Mouse (Mus musculus) neural tube, embryonic 15.5 days (tissue): ENCODE results near the gene Ostm1. TPM values are rescaled to one million over a fixed set of nuclear protein-coding genes. Genes with fewer than 3 reads are reported as not detected.
A peak's percentile ranks its signal among the peaks of the same experiment; 100 is the strongest.

Experiments
- ATAC-seq: fragments of 200-750 bp; cut with Nextera tagmentation; 2 replicates; pipeline ENCODE4 v1.8.0; 2017; ENCODE audit warnings: mild to moderate bottlenecking, moderate TSS enrichment, moderate library complexity; ENCODE audit not compliant: low FRiP score
- H3K27ac ChIP-seq: fragments of 300-500 bp; sonication (generic); replicated peaks from 2 replicates; pipeline ENCODE4 v1.5.1; 2015; ENCODE audit warnings: mild to moderate bottlenecking, inconsistent platforms
- H3K27me3 ChIP-seq: fragments of 300-500 bp; sonication (generic); replicated peaks from 2 replicates; pipeline ENCODE4 v1.6.1; 2015; ENCODE audit warnings: inconsistent platforms
- H3K36me3 ChIP-seq: fragments of 300-500 bp; sonication (generic); 2 replicates; pipeline ENCODE4 v1.6.1; 2015; ENCODE audit warnings: inconsistent platforms
- H3K4me1 ChIP-seq: fragments of 300-500 bp; sonication (generic); 2 replicates; pipeline ENCODE4 v1.6.1; 2015; ENCODE audit warnings: inconsistent platforms
- H3K4me2 ChIP-seq: fragments of 300-500 bp; sonication (generic); 2 replicates; pipeline ENCODE4 v1.6.1; 2015; ENCODE audit warnings: inconsistent platforms, mild to moderate bottlenecking, moderate library complexity
- H3K4me3 ChIP-seq: fragments of 300-500 bp; sonication (generic); replicated peaks from 2 replicates; pipeline ENCODE4 v1.5.1; 2015; ENCODE audit warnings: mild to moderate bottlenecking, inconsistent platforms
- H3K9ac ChIP-seq: fragments of 300-500 bp; sonication (generic); replicated peaks from 2 replicates; pipeline ENCODE4 v1.6.1; 2015; ENCODE audit warnings: mild to moderate bottlenecking, inconsistent platforms
- H3K9me3 ChIP-seq: fragments of 300-500 bp; sonication (generic); replicated peaks from 2 replicates; pipeline ENCODE4 v1.6.1; 2016; ENCODE audit warnings: inconsistent platforms
- WGBS: fragments of 180-500 bp; shearing (Covaris S2); methylation state at CpG from one replicate; pipeline ENCODE4 v1.1.7; 2015; ENCODE audit warnings: mixed read lengths; 5-methylcytosine and 5-hydroxymethylcytosine counted together
- polyA plus RNA-seq: library from polyadenylated mRNA; unstranded; fragments of >200 nt; fragmentation: Nextera tagmentation; extraction: Ambion mirVana; gene quantifications from 2 replicates; pipeline ENCODE4 v1.2.1, GENCODE M21; 2015

The Ostm1 gene
- polyA plus RNA-seq, 1 experiment from 2014 or later: 36.1 TPM

- Histone ChIP-seq H3K9ac (no peak overlapping the region), H3K4me1 (no peaks in the 10 kb centered on the region), H3K36me3 (no peaks in the 10 kb centered on the region), H3K9me3 (0 out of 2 replicates have a peak, but pooled peaks cover 3% of the 10 kb centered on the region), H3K27ac (no peak overlapping the region), H3K4me2 (no peak overlapping the region), H3K27me3 (peaks cover 55% of the 10 kb centered on the region), H3K4me3 (no peak overlapping the region)
- no peak for ATAC-seq
- WGBS: 65% methylated on average over 2 of the region's 2 CpGs
Measured at GRCm38 (mm10) chr10:42604874-42605273, 21.3 kb downstream of the Ostm1 start.

DNA sequence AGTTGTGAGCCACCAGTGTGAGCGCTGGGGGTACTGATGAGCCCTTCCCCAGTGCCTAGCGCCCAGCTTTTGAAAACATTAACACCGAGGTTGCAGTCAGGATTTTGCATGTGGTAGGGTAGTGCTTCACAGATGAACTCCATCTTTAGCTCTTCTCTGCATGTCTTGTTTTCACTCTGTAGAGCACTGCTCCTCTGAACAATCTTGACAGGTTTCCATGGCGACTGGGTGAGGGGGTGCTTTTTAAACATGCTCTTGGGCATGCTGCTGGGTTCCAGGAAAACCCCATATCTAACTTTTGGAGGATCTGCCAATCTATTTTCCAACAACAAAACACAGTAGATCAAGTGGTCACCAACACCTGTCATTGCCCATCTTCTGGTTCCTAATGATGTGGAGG, 23.1 kb downstream of the Ostm1 start:
- H3K4me1 ChIP-seq: no peaks in the 10 kb centered on the region
- 72% methylated on average over 4 of the region's 4 CpGs for WGBS
- no peak for ATAC-seq
- no peak overlapping the region for H3K9ac ChIP-seq
- peaks cover 59% of the 10 kb centered on the region for H3K27me3 ChIP-seq
- H3K9me3 ChIP-seq: 0 out of 2 replicates have a peak, but pooled peaks cover 3% of the 10 kb centered on the region
- no peaks in the 10 kb centered on the region for H3K36me3 ChIP-seq
- H3K4me2 ChIP-seq: no peak overlapping the region
- H3K27ac ChIP-seq: no peak overlapping the region
- H3K4me3 ChIP-seq: no peak overlapping the region

DNA sequence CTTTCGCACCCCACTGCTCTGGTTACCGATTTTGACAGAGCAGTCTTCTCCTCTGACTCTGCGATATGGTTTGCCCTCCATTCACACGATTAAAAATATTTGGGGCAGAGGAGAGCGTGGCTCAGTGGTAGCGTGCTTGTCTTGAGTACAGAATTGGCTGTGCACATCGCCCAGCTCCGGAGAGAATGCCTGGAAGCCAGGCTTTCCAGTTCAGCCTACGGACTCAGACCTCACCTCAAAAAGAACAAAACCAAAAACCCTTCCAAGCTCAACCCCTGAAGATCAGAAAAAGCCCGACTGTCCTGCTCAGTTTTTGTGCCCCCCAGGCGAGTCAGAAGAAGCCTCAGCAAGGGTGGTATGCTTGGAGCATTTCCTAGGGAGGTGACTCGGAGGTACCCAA, 29.5 kb downstream of the Ostm1 start:
- peaks cover 7% of the 10 kb centered on the region for H3K4me1 ChIP-seq
- H3K9ac ChIP-seq: no peak overlapping the region
- no peak overlapping the region for H3K4me3 ChIP-seq
- no peak overlapping the region for H3K27ac ChIP-seq
- H3K4me2 ChIP-seq: no peak overlapping the region
- H3K27me3 ChIP-seq: peaks cover 85% of the 10 kb centered on the region
- 8% methylated on average over 12 of the region's 12 CpGs for WGBS
- H3K36me3 ChIP-seq: no peaks in the 10 kb centered on the region
- H3K9me3 ChIP-seq: no peaks in the 10 kb centered on the region
- ATAC-seq: no peak

- Histone ChIP-seq H3K4me1 (peaks cover 7% of the 10 kb centered on the region), H3K27me3 (peaks cover 85% of the 10 kb centered on the region), H3K9ac (no peak overlapping the region), H3K4me3 (peak overlapping the region; percentile 14), H3K27ac (no peak overlapping the region), H3K9me3 (no peaks in the 10 kb centered on the region), H3K36me3 (no peaks in the 10 kb centered on the region), H3K4me2 (peak overlapping the region; percentile 55)
- no peak for ATAC-seq
- WGBS: under 1% methylated on average over 40 of the region's 40 CpGs
Measured at GRCm38 (mm10) chr10:42613639-42614381, 30.2 kb downstream of the Ostm1 start.

- Histone ChIP-seq H3K36me3 (no peaks in the 10 kb centered on the region), H3K4me3 (no peak overlapping the region), H3K27me3 (peaks cover 87% of the 10 kb centered on the region), H3K4me1 (peaks cover 7% of the 10 kb centered on the region), H3K9ac (no peak overlapping the region), H3K9me3 (no peaks in the 10 kb centered on the region), H3K4me2 (no peak overlapping the region), H3K27ac (no peak overlapping the region)
- 11% methylated on average over 9 of the region's 9 CpGs for WGBS
- ATAC-seq: no peak
Measured at GRCm38 (mm10) chr10:42614766-42615165, 31.1 kb downstream of the Ostm1 start.

DNA sequence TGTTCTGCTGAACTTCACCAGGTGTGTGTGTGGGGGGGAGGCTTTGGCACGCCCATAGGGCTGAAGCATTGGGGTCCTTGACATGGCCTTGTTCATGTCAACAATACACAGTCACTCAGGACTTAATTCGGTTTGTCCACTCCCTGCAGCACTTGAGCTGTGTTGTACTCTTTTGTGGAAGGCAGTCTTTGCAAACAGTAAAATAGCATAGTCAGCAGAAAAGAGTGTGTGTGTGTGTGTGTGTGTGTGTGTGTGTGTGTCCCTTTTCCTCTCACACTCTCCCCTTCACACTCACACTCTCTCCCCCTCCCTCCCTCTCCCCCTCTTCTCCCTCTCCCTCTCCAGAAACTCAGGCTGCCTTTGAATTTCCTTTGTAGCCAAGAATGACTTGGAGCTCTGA, 34.7 kb downstream of the Ostm1 start:
- H3K4me1 ChIP-seq: peaks cover 7% of the 10 kb centered on the region
- H3K27ac ChIP-seq: no peak overlapping the region
- no peak overlapping the region for H3K4me3 ChIP-seq
- no peaks in the 10 kb centered on the region for H3K36me3 ChIP-seq
- H3K4me2 ChIP-seq: no peak overlapping the region
- H3K9me3 ChIP-seq: no peaks in the 10 kb centered on the region
- no peak for ATAC-seq
- 44% methylated on average over 2 of the region's 2 CpGs for WGBS
- peaks cover 92% of the 10 kb centered on the region for H3K27me3 ChIP-seq
- H3K9ac ChIP-seq: no peak overlapping the region

DNA sequence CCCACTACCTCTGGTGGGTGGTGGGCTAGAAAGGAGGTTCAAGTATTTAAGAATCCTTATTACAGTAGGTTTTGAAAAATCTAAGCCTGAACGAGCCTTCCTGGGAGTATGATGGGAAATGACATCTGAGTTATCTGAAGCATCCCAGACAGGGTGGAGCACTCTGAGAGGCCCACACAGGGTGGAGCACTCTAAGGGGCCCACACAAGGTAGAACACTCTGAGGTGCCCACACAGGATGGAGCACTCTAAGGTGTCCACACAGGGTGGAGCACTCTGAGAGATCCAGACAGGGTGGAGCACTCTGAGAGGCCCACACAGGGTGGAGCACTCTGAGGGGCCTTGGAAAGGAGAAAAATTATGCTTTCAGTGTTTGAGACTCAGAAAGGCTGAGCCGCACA, 42.3 kb downstream of the Ostm1 start:
- no peak overlapping the region for H3K4me3 ChIP-seq
- no peak overlapping the region for H3K4me2 ChIP-seq
- no peaks in the 10 kb centered on the region for H3K4me1 ChIP-seq
- H3K27me3 ChIP-seq: peaks cover 97% of the 10 kb centered on the region
- H3K36me3 ChIP-seq: no peaks in the 10 kb centered on the region
- ATAC-seq: no peak
- WGBS: 87% methylated on average over 2 of the region's 2 CpGs
- H3K9me3 ChIP-seq: no peaks in the 10 kb centered on the region
- no peak overlapping the region for H3K27ac ChIP-seq
- H3K9ac ChIP-seq: no peak overlapping the region

DNA sequence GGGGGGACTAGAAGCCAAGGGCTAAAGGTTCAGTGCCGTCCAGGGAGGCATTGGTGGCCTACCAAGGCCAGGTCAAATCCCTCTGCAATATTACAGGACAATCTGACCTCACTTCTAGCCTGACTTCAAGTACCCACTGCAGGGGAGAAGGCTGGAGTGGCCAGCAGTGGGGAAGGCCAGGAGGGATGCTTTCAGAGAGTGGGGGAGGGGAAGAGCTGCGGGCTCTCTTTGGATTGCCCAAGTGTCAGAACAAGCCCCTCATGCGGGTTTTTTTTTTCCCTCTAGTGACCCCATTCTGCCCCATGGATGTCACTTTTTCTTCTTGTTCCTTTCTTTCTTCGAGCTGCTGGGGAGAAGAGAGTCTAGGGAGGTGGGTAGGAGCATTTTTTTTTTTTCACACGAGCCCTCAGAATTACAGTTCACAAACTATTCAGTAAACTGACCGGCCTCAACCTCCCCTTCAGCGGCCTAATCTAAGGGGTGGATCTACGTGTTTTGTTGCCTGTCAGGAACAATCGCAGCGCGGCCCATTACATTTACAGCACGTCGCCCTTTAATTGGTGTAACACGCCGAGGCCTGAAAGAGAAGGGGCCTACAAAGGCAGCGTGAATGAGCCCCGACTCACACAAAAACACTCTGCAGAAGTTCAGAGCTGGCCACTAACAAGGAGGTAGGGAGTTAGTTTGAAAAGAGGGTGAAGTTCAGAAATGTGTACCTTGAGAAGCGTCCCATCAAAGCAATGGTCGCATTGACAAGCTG, 47.2 kb downstream of the Ostm1 start:
- no peaks in the 10 kb centered on the region for H3K36me3 ChIP-seq
- peaks cover 26% of the 10 kb centered on the region for H3K4me1 ChIP-seq
- ATAC-seq: no peak
- H3K9ac ChIP-seq: no peak overlapping the region
- WGBS: 2% methylated on average over 19 of the region's 19 CpGs
- no peak overlapping the region for H3K4me3 ChIP-seq
- H3K9me3 ChIP-seq: no peaks in the 10 kb centered on the region
- no peak overlapping the region for H3K27ac ChIP-seq
- H3K4me2 ChIP-seq: no peak overlapping the region
- peaks cover 96% of the 10 kb centered on the region for H3K27me3 ChIP-seq

GRCm38 (mm10) chr10:42631754-42632452, 48.3 kb downstream of the Ostm1 start:
- H3K4me3 ChIP-seq: no peak overlapping the region; the same call in 1 of the 2 replicates
- 2% methylated on average over 42 of the region's 42 CpGs for WGBS
- no peak for ATAC-seq

DNA sequence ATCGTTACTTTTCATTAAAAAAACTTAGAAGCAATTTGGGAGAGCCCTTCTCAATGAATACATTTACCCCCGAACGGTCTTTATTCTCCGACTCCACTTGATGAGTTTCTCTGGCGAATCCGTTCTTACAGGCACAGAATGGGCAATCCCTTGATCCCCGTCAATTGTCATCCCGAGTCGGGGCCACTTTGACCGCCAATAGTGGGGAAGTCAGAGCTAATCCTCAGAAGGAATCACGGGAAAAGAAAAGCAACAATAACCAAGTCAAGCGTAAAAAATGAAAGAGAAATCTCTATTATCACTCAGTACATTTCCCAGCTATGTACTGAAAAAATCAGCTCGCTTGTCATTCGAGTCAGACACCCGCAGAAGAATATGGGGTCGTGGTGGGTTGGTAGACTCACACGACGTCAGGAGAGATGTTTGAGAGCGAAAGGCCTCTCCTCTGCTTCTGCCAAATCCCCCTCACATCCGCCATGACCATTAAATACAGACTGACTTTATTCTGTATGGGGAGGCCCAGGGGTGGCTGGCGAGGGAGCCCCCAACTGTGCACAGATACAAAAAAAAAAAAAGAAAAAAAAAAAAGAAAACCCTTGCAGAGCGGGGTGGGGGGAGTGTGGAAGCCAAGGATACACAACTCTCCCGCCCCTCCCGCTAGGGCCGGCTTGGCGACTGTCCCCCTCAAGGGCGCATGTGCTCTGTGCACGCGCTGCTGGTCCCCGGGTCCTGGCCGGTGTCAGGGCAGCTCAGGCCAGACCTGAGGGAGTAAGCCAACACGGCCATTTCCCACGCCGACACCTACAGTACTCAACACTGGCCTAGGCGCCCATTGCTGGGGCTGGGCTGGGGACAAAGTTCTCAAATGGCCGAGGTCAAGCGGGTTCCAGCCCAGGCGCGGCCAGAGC, 49.1 kb downstream of the Ostm1 start:
- Histone ChIP-seq H3K27me3 (peaks cover 92% of the 10 kb centered on the region), H3K4me1 (peaks cover 35% of the 10 kb centered on the region), H3K9me3 (no peaks in the 10 kb centered on the region), H3K4me3 (peak overlapping the region; percentile 5; the same call in 1 of the 2 replicates), H3K27ac (no peak overlapping the region), H3K36me3 (no peaks in the 10 kb centered on the region), H3K4me2 (peak overlapping the region; percentile 33), H3K9ac (no peak overlapping the region)
- no peak for ATAC-seq
- under 1% methylated on average over 39 of the region's 39 CpGs for WGBS

More at GRCm38 (mm10) chr10:42631754-42632452, 48.3 kb downstream of the Ostm1 start:
- Histone ChIP-seq H3K4me2 (peak overlapping the region; percentile 33), H3K9me3 (no peaks in the 10 kb centered on the region), H3K27me3 (peaks cover 92% of the 10 kb centered on the region), H3K4me1 (peaks cover 35% of the 10 kb centered on the region), H3K36me3 (no peaks in the 10 kb centered on the region), H3K27ac (no peak overlapping the region), H3K9ac (no peak overlapping the region)
